Mouse (Mus musculus): ENCODE measurements around the gene Tia1.

Gene Tia1

DNA sequence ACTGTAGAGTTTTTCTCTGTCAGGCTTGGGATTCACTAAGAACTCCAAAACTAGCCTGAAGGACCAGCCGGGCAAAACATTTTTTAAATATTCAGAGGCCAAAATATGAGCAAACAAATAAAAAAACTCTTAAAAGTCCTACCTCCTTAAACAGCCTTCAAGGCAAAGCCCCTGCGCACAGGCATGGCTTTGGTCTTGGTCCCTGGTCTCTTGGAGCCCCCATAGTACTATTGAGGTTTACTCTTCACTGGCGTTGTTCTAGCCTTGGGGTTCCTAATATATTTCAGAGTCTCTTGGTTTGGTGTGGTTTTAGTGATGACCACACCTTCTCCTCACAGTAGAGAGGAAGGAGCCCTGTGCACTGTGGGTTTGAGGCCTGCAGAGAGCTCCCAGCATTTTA, 27.5 kb downstream of the Tia1 start:
- no peak for DNase-seq (ENCODE audit: extremely low spot score)

GRCm38 (mm10) chr6:86433696-86434095, 29.7 kb downstream of the Tia1 start:
- no peak for DNase-seq (ENCODE audit: extremely low spot score)

GRCm38 (mm10) chr6:86437711-86438110, 33.7 kb downstream of the Tia1 start:
- peak; percentile 66 for DNase-seq (ENCODE audit: extremely low spot score)

- peak; percentile 96 for DNase-seq (ENCODE audit: extremely low spot score)
These were observed 34.5 kb downstream of the Tia1 start, which contains the start of gene C87436 for GRCm38 (mm10) chr6:86438272-86439118. Gene C87436 (plus strand): TSS chr6:86438374.

DNA sequence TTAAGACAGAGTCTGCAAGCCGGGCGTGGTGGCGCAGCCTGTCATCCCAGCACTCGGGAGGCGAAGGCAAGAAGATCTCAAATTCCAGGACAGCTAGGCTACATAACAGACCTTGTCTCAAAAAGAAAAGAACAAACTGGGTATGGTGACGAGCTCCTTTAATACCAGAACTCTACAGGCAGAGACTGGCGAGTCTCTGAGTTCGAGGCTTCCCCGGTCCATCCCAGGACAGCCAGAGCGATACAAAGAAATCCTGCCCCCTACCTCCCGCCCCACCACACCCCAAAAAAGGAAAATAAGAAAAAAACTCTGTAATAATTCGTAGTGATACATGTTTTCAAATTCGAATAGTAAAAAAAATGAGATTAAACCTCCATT, 35.1 kb downstream of the Tia1 start:
- DNase-seq (ENCODE audit: extremely low spot score): no peak

DNA sequence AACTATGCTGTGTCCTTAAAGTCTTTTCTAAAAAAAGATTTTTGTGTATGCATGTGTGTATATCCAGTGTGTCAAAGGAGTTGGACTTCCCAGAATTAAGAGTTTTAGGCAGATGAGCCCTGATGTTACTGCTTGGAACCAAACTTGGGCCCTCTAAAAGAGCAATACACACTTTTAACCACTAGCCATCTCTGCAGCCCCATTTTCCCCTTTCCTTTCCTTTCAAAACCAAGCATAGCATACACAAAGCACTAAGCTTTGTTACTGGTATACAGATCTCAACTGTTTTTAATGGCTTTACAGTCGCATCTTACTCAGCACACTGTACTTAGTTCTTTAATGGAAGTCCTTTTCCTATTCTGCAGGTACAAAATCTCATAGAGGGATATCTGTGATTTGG, 35.5 kb downstream of the Tia1 start:
- DNase-seq (ENCODE audit: extremely low spot score): no peak

DNA sequence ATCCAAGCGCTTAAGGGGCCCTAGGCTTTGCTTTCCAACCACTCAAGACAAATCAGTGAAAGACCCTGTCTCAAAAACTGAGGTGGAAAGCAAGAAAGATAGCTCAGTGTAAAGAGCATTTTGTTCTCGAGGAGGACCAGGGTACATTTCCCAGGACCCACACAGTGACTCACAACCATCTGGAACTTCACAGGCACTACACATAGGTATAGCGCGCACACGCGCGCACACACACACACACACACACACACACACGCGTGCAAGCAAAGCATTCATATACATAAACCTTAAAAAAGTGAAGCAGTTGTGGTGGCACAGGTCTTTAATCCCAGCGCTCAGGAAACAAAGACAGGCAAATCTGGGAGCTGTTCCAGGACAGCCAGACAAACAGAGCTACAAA, 37.6 kb downstream of the Tia1 start:
- no peak for DNase-seq (ENCODE audit: extremely low spot score)

DNA sequence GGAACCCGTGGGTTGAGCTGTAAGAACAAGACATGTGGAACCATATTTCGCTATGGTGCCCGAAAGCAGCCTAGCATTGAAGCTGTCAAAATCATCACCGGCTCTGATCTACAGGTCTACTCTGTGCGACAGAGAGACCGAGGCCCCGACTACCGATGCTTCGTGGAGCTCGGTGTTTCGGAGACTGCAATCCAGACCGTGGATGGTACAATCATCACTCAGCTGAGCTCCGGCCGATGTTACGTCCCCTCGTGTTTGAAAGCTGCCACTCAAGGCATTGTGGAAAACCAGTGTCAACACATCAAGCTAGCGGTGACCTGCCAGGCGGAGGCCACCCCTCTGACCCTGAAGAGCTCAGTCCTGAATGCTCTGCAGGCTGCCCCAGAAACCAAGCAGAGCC, 41.5 kb downstream of the Tia1 start:
- DNase-seq (ENCODE audit: extremely low spot score): no peak

DNA sequence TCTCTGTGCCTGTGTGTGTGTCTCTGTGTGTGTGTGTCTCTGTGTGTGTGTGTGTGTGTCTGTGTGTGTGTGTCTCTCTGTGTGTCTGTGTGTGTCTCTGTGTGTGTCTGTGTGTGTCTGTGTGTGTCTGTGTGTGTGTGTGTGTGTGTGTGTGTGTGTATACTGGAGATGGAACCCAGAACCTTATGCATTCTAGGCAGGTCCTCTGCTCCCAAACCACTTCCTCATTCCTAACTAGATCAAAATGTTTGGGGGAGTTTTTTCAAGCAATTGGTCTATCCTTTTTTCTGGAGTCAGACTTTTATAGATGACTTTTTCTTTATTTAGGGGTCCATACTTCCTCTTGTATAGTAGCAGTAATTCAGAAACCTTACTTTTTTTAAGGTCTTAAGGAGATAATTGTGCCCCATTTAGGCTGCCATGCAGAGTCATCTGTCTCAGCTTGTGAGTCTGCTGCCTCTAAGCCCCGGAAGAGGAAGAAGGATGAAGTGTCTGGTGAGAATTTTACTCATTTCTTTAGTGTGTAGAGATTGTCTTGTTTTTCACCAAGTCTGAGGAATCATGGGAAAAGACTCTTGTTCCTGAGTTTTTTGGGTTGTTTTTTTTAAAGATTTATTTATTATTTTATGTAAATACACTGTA, 43.0 kb downstream of the Tia1 start:
- no peak for DNase-seq (ENCODE audit: extremely low spot score)

DNA sequence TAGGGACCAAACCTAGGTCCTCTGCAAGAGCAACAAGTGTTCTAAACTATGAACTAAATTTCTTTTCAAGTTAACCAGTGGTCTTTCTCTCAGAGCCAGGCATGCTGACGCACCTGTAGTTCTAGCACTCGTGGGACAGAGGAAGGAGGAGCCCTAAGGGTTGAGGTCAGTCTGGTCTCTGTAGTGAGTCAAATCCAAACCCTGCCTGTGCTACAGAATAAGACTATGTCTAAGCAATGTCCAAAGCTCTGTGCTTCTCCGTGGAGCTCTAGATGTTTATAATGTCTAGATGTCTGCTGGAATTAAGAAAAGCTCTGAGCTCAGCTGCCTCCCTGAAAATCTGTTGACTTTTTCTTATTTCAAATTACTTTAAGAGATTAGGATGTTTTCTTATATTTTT, 52.7 kb downstream of the Tia1 start:
- no peak for DNase-seq (ENCODE audit: extremely low spot score)

GRCm38 (mm10) chr6:86463079-86463478, 59.1 kb downstream of the Tia1 start:
- no peak for DNase-seq (ENCODE audit: extremely low spot score)

DNA sequence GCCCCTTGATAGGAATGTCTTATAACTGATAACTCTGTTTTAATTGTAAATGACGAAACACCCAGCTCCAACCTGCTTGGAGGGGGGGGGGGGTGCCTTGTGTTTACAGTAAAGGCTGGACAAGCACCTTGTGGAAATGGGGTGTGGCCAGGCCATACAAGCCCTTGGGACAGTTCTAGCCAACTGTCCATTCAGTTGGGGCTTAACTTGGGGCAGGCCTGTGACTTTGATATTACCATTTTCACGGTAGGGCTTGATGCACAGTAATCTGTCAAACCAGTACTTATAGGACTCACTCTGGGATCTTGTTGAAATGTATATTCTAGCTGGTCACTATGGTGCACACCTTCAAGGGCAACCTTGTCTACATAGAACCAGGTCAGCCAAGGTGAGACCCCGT, 67.3 kb downstream of the Tia1 start:
- DNase-seq (ENCODE audit: extremely low spot score): no peak

DNA sequence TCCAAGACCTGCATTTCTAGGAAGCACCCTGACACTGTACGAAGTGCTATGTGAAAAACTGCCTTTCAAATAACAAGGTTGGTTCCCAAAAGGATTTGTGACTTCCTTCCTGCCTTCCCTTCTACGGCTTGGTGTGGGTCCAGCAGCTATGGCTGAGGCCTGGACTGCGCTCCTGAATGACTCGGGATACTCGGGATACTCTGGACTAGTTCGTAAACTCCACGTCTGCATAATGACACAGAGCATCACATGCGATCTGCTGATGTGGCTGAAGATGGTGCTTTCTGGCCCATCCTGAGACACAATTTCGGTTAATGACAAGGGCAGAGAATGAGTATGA, 67.7 kb downstream of the Tia1 start:
- no peak for DNase-seq (ENCODE audit: extremely low spot score)

- DNase-seq (ENCODE audit: extremely low spot score): peak; percentile 100
These were observed 68.3 kb downstream of the Tia1 start for GRCm38 (mm10) chr6:86472100-86472955.

GRCm38 (mm10) chr6:86473077-86473476, 69.1 kb downstream of the Tia1 start:
- peak; percentile 46 for DNase-seq (ENCODE audit: extremely low spot score)

GRCm38 (mm10) chr6:86474072-86474471, 70.1 kb downstream of the Tia1 start:
- no peak for DNase-seq (ENCODE audit: extremely low spot score)

- DNase-seq (ENCODE audit: extremely low spot score): no peak
These were observed 70.7 kb downstream of the Tia1 start for GRCm38 (mm10) chr6:86474646-86475181.

DNA sequence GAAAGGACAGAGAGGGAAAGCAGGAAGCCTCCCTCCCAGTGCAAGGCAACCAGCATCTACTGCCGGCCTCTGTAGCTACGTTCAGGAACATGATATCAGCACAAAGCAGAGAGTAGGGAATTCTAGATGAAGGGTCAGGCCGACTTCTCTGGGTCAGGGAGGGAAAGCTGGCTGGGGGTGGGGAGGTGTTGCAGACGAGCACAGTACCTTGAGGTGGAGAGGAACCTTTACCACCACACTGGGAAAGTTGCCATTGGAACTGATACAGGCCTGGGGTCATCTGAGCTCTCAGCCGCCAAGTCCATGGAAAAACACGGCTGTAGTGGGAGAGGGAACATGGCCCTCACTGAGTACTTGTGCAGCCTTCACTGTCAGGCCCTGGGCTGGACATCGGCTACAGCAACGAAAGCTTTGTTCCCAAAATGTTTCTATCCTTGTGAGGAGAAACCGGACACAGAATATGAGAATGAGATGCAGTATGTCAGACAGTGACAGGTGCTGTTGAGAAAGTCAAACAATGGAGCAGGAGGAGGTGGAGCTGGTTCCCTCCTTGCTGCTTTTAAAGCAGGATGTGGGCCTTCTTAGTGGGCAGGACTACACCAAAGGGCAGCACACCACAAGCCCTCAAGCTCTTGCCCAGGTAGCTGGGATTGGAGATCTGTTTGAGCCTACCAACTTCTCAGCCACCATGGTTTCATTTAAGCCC, 71.6 kb downstream of the Tia1 start:
- DNase-seq (ENCODE audit: extremely low spot score): no peak

- no peak for DNase-seq (ENCODE audit: extremely low spot score)
These were observed 72.9 kb downstream of the Tia1 start for GRCm38 (mm10) chr6:86476931-86477330.

DNA sequence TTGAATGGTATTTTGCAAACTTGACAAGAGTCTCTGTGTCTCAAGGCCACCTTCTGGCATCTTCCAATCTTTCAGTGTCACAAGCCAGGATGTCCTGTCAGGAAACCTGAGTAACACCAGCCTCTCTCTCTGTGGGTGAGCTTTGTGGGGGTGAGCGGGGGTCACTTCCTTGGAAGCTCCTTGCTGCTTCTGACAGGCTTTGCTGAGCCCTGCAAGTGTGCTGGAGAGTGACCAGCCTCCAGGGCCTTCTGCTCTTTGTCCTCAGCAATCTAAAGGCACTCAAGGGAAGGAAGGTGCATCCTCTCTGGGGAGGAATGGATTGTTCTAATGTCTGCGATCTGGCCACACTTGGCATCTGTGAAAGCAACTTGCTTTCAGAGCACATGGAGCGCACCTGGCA, 75.3 kb downstream of the Tia1 start:
- no peak for DNase-seq (ENCODE audit: extremely low spot score)

- DNase-seq (ENCODE audit: extremely low spot score): no peak
These were observed 75.8 kb downstream of the Tia1 start for GRCm38 (mm10) chr6:86479816-86480188.
